Mouse (Mus musculus): ENCODE measurements around the gene Kcnq1.

- TF ChIP-seq POLR2A (IDR thresholded peaks at IDR 0.05; ENCODE audit: low read depth, low read length), result no peak
- no peak for TF ChIP-seq CTCF (IDR thresholded peaks at IDR 0.05; ENCODE audit: extremely low read depth, insufficient read depth, insufficient read length, insufficient replicate concordance)
These were observed 353.4 kb downstream of the Kcnq1 start for GRCm38 (mm10) chr7:143459332-143460211.
